Mouse (Mus musculus) kidney, adult 2 months (tissue): ENCODE measurements at regions not wholly inside any gene's neighbourhood (a gene's known extent, or its start where the extent isn't known, plus 50 kb on each side); places are given as distances from the start of the nearest gene placed in this dataset.
A peak's percentile ranks its signal among the peaks of the same experiment; 100 is the strongest.

Experiments used
- DNase-seq: peaks from one replicate; pipeline ENCODE4 v3.0.0; 2021
- H3K27ac ChIP-seq: fragments of 200-500 bp; 2 replicates; pipeline ENCODE4 v1.5.1; 2012; ENCODE audit warnings: low read depth, low read length, control low read depth, inconsistent platforms; ENCODE audit not compliant: insufficient read depth
- H3K27me3 ChIP-seq: fragments of 200-500 bp; replicated peaks from 2 replicates; pipeline ENCODE4 v1.6.1; 2012; ENCODE audit warnings: mild to moderate bottlenecking, moderate library complexity, low read length, inconsistent platforms; ENCODE audit not compliant: control insufficient read depth, insufficient read depth
- H3K36me3 ChIP-seq: fragments of 200-500 bp; 2 replicates; pipeline ENCODE4 v1.6.1; 2012; ENCODE audit warnings: mild to moderate bottlenecking, moderate library complexity, low read length, inconsistent platforms; ENCODE audit not compliant: control insufficient read depth, insufficient read depth
- H3K4me1 ChIP-seq: fragments of 200-500 bp; 2 replicates; pipeline ENCODE4 v1.6.1; 2011; ENCODE audit warnings: low read length; ENCODE audit not compliant: control insufficient read depth, insufficient read depth
- H3K4me3 ChIP-seq: fragments of 200-500 bp; 2 replicates; pipeline ENCODE4 v1.5.1; 2011; ENCODE audit warnings: mild to moderate bottlenecking, low read depth, low read length, control low read depth; ENCODE audit not compliant: insufficient read depth
- CTCF ChIP-seq: fragments of 200-500 bp; conservative IDR thresholded peaks from 2 replicates; pipeline ENCODE4 v1.5.1; 2011; ENCODE audit warnings: low read depth, mild to moderate bottlenecking, control low read depth, low read length, moderate library complexity, mixed read lengths; ENCODE audit not compliant: insufficient read depth, insufficient read length
- POLR2A ChIP-seq: fragments of 200-500 bp; IDR thresholded peaks from one replicate; pipeline ENCODE4 v1.6.1; 2011; ENCODE audit warnings: low read depth, low read length, control low read depth
- WGBS: fragments of 180-500 bp; shearing (Covaris S2); methylation state at CpG from one replicate; pipeline ENCODE4 v1.1.7; 2018; 5-methylcytosine and 5-hydroxymethylcytosine counted together

- Histone ChIP-seq H3K4me3 (no peak overlapping the region), H3K4me1 (no peaks in the 10 kb centered on the region), H3K36me3 (no peaks in the 10 kb centered on the region), H3K27me3 (no peaks in the 10 kb centered on the region), H3K27ac (no peak overlapping the region)
- 76% methylated on average over 7 of the region's 7 CpGs for WGBS
- no peak for TF ChIP-seq POLR2A
- TF ChIP-seq CTCF = no peak
- no peak for DNase-seq
Observed at GRCm38 (mm10) chr2:50657826-50658225, 361.2 kb upstream of the Mmadhc start.

GRCm38 (mm10) chr2:50656351-50656750 lies 359.8 kb upstream of the Mmadhc start:
- no peak for DNase-seq
- WGBS = 63% methylated on average over 6 of the region's 6 CpGs
- H3K27me3 ChIP-seq = no peaks in the 10 kb centered on the region
- H3K36me3 ChIP-seq = no peaks in the 10 kb centered on the region
- no peaks in the 10 kb centered on the region for H3K4me1 ChIP-seq
- H3K27ac ChIP-seq = no peak overlapping the region
- TF ChIP-seq CTCF = no peak
- no peak overlapping the region for H3K4me3 ChIP-seq

- no peaks in the 10 kb centered on the region for H3K4me1 ChIP-seq
- H3K4me3 ChIP-seq = no peak overlapping the region
- DNase-seq = peak; percentile 44
- H3K36me3 ChIP-seq = no peaks in the 10 kb centered on the region
- no peaks in the 10 kb centered on the region for H3K27me3 ChIP-seq
- 68% methylated on average over 7 of the region's 7 CpGs for WGBS
- H3K27ac ChIP-seq = no peak overlapping the region
- TF ChIP-seq POLR2A = no peak
- no peak for TF ChIP-seq CTCF
Observed at GRCm38 (mm10) chr2:50654953-50655324, 358.3 kb upstream of the Mmadhc start.

GRCm38 (mm10) chr2:50654221-50654952 lies 357.8 kb upstream of the Mmadhc start:
- no peak for DNase-seq
- Histone ChIP-seq H3K27ac (no peak overlapping the region), H3K27me3 (no peaks in the 10 kb centered on the region), H3K4me3 (no peak overlapping the region), H3K4me1 (no peaks in the 10 kb centered on the region), H3K36me3 (no peaks in the 10 kb centered on the region)
- TF ChIP-seq CTCF (no peak), POLR2A (no peak)
- WGBS = 65% methylated on average over 8 of the region's 8 CpGs

GRCm38 (mm10) chr2:50653121-50653615 lies 356.6 kb upstream of the Mmadhc start:
- H3K4me3 ChIP-seq = no peak overlapping the region
- H3K27me3 ChIP-seq = no peaks in the 10 kb centered on the region
- H3K36me3 ChIP-seq = no peaks in the 10 kb centered on the region
- H3K4me1 ChIP-seq = no peaks in the 10 kb centered on the region
- H3K27ac ChIP-seq = no peak overlapping the region
- no peak for TF ChIP-seq CTCF
- TF ChIP-seq POLR2A = no peak
- 92% methylated on average over 3 of the region's 3 CpGs for WGBS
- DNase-seq = no peak

- 86% methylated on average over 3 of the region's 3 CpGs for WGBS
- no peak overlapping the region for H3K4me3 ChIP-seq
- no peak for DNase-seq
- no peak for TF ChIP-seq CTCF
- H3K36me3 ChIP-seq = no peaks in the 10 kb centered on the region
- H3K4me1 ChIP-seq = no peaks in the 10 kb centered on the region
- H3K27me3 ChIP-seq = no peaks in the 10 kb centered on the region
- H3K27ac ChIP-seq = no peak overlapping the region
Observed at GRCm38 (mm10) chr2:50649656-50650055, 353.1 kb upstream of the Mmadhc start.

GRCm38 (mm10) chr2:50643219-50643618 lies 346.6 kb upstream of the Mmadhc start:
- no peak for DNase-seq
- no peaks in the 10 kb centered on the region for H3K36me3 ChIP-seq
- no peaks in the 10 kb centered on the region for H3K4me1 ChIP-seq
- no peak overlapping the region for H3K4me3 ChIP-seq
- TF ChIP-seq POLR2A = no peak
- no peak for TF ChIP-seq CTCF
- 55% methylated on average over 5 of the region's 5 CpGs for WGBS
- H3K27me3 ChIP-seq = no peaks in the 10 kb centered on the region
- no peak overlapping the region for H3K27ac ChIP-seq
